Comparison of ENCODE assay signal across 16 mouse cellular contexts in genomic region chr14:86867143-86867542, GRCm38 (mm10).
A peak's percentile ranks its signal among the peaks of the same experiment; 100 is the strongest.
DNase-seq lines count a peak whose midpoint lies in the region; ATAC-seq and TF ChIP-seq lines count a peak whose summit lies in the region.
"Had no signal": no experiment of that assay in that cellular context is flagged by ENCODE, and none has a peak within 500 bp of the region (broad histone marks: within the 10 kb centered on the region; RNA-seq: fewer than 3 reads in every experiment).

No protein-coding gene starts in this region.

- H3K27ac ChIP-seq in midbrain, embryonic 13.5 days, result no peak overlapping the region
- H3K27ac ChIP-seq in midbrain, embryonic 11.5 days (ENCODE audit: low read depth, low read length), result no peak overlapping the region
- no peak overlapping the region for H3K27ac ChIP-seq in forebrain, postnatal 0 days (ENCODE audit: low read depth, low read length)
- H3K27ac ChIP-seq in neural tube, embryonic 14.5 days (ENCODE audit: low read depth, low read length), result no peak overlapping the region
- H3K27ac ChIP-seq in liver, embryonic 11.5 days (ENCODE audit: low read depth, low read length), result no peak overlapping the region
- H3K27ac ChIP-seq: neural tube, embryonic 12.5 days had no signal

- no peak overlapping the region for H3K9ac ChIP-seq in midbrain, embryonic 13.5 days (replicated peaks)
- no peak overlapping the region for H3K9ac ChIP-seq in midbrain, embryonic 11.5 days (ENCODE audit: low read length)
- H3K9ac ChIP-seq in forebrain, postnatal 0 days, result no peak overlapping the region
- no peak overlapping the region for H3K9ac ChIP-seq in neural tube, embryonic 14.5 days (replicated peaks; ENCODE audit: low read depth, low read length)
- H3K9ac ChIP-seq in liver, embryonic 11.5 days (ENCODE audit: low read depth, low read length), result no peak overlapping the region
- H3K9ac ChIP-seq: heart, embryonic 12.5 days; neural tube, embryonic 12.5 days had no signal

- ATAC-seq in midbrain, embryonic 13.5 days, result peak; percentile 66; the same call in 1 of the 2 replicates
- ATAC-seq in midbrain, embryonic 11.5 days (ENCODE audit: low FRiP score), result no peak
- peak; percentile 71 for ATAC-seq in forebrain, postnatal 0 days
- peak; percentile 84; the same call in 1 of the 2 replicates for ATAC-seq in neural tube, embryonic 14.5 days (ENCODE audit: low read depth)
- no peak for ATAC-seq in liver, embryonic 11.5 days (replicated peaks; ENCODE audit: low FRiP score)

- TF ChIP-seq CTCF in forebrain, postnatal 0 days (IDR thresholded peaks at IDR 0.05; ENCODE audit: low read depth), result no peak

- no peaks in the 10 kb centered on the region for H3K36me3 ChIP-seq in midbrain, embryonic 13.5 days
- no peaks in the 10 kb centered on the region for H3K36me3 ChIP-seq in midbrain, embryonic 11.5 days (ENCODE audit: control insufficient read depth, insufficient read depth, low read length)
- no peaks in the 10 kb centered on the region for H3K36me3 ChIP-seq in forebrain, postnatal 0 days (ENCODE audit: insufficient read depth)
- no peaks in the 10 kb centered on the region for H3K36me3 ChIP-seq in neural tube, embryonic 14.5 days (ENCODE audit: control insufficient read depth, insufficient read depth, low read length)
- H3K36me3 ChIP-seq in liver, embryonic 11.5 days (ENCODE audit: control insufficient read depth, insufficient read depth, low read length), result no peaks in the 10 kb centered on the region
- H3K36me3 ChIP-seq: heart, embryonic 12.5 days; neural tube, embryonic 12.5 days had no signal

- H3K4me2 ChIP-seq in midbrain, embryonic 13.5 days (replicated peaks), result no peak overlapping the region
- no peak overlapping the region for H3K4me2 ChIP-seq in midbrain, embryonic 11.5 days
- no peak overlapping the region for H3K4me2 ChIP-seq in forebrain, postnatal 0 days (ENCODE audit: low read depth)
- no peak overlapping the region for H3K4me2 ChIP-seq in neural tube, embryonic 14.5 days (ENCODE audit: low read depth, low read length)
- no peak overlapping the region for H3K4me2 ChIP-seq in liver, embryonic 11.5 days
- H3K4me2 ChIP-seq: heart, embryonic 12.5 days; neural tube, embryonic 12.5 days had no signal

- no peaks in the 10 kb centered on the region for H3K27me3 ChIP-seq in midbrain, embryonic 13.5 days
- H3K27me3 ChIP-seq in midbrain, embryonic 11.5 days (ENCODE audit: control insufficient read depth, insufficient read depth, low read length), result no peaks in the 10 kb centered on the region
- no peaks in the 10 kb centered on the region for H3K27me3 ChIP-seq in forebrain, postnatal 0 days (ENCODE audit: insufficient read depth, low read length)
- no peaks in the 10 kb centered on the region for H3K27me3 ChIP-seq in neural tube, embryonic 14.5 days (ENCODE audit: control insufficient read depth, insufficient read depth, low read length)
- no peaks in the 10 kb centered on the region for H3K27me3 ChIP-seq in liver, embryonic 11.5 days (replicated peaks; ENCODE audit: control insufficient read depth, insufficient read depth, low read length)
- H3K27me3 ChIP-seq: CH12.LX; heart, embryonic 12.5 days; neural tube, embryonic 12.5 days had no signal

- no peaks in the 10 kb centered on the region for H3K9me3 ChIP-seq in midbrain, embryonic 13.5 days
- no peaks in the 10 kb centered on the region for H3K9me3 ChIP-seq in midbrain, embryonic 11.5 days (ENCODE audit: control insufficient read depth, low read length)
- H3K9me3 ChIP-seq in forebrain, postnatal 0 days (ENCODE audit: low read length), result no peaks in the 10 kb centered on the region
- no peaks in the 10 kb centered on the region for H3K9me3 ChIP-seq in neural tube, embryonic 14.5 days (ENCODE audit: control insufficient read depth, low read length)
- no peaks in the 10 kb centered on the region for H3K9me3 ChIP-seq in liver, embryonic 11.5 days (ENCODE audit: control insufficient read depth, low read length)
- H3K9me3 ChIP-seq: heart, embryonic 12.5 days; neural tube, embryonic 12.5 days had no signal

- WGBS in midbrain, embryonic 13.5 days, result 25% methylated on average over 3 of the region's 3 CpGs
- WGBS in midbrain, embryonic 11.5 days, result 38% methylated on average over 3 of the region's 3 CpGs
- 20% methylated on average over 3 of the region's 3 CpGs for WGBS in forebrain, postnatal 0 days
- WGBS in neural tube, embryonic 14.5 days, result 43% methylated on average over 3 of the region's 3 CpGs
- 90% methylated on average over 3 of the region's 3 CpGs for WGBS in liver, embryonic 11.5 days

- H3K4me1 ChIP-seq in midbrain, embryonic 13.5 days (replicated peaks), result peaks cover 10% of the 10 kb centered on the region
- no peaks in the 10 kb centered on the region for H3K4me1 ChIP-seq in midbrain, embryonic 11.5 days (ENCODE audit: control insufficient read depth, insufficient read depth, low read length)
- H3K4me1 ChIP-seq in forebrain, postnatal 0 days (ENCODE audit: insufficient read depth), result 0 out of 2 replicates have a peak, but pooled peaks cover 6% of the 10 kb centered on the region
- no peaks in the 10 kb centered on the region for H3K4me1 ChIP-seq in neural tube, embryonic 14.5 days (ENCODE audit: control insufficient read depth, insufficient read depth, low read length)
- no peaks in the 10 kb centered on the region for H3K4me1 ChIP-seq in liver, embryonic 11.5 days (replicated peaks; ENCODE audit: control insufficient read depth, insufficient read depth, low read length)
- H3K4me1 ChIP-seq: heart, embryonic 12.5 days; neural tube, embryonic 12.5 days had no signal

- DNase-seq in cerebellum, postnatal 10 days, result peak; percentile 30 to 43
- DNase-seq in cerebellum, adult 11 months, result no peak
- no peak for DNase-seq in midbrain, embryonic 11.5 days (ENCODE audit: low spot score, missing footprints)
- DNase-seq in forebrain, postnatal 0 days, result peak; percentile 55
- no peak for DNase-seq in T-cell, adult 2 months (ENCODE audit: low spot score)
- DNase-seq in liver, embryonic 11.5 days (ENCODE audit: low spot score), result no peak
- DNase-seq: cerebellum, adult 8-10 months; gastrocnemius, postnatal 14 days; kidney, adult 8-10 months; kidney, postnatal 4 days; thymus, adult 2 months had no signal

- no peak overlapping the region for H3K4me3 ChIP-seq in midbrain, embryonic 13.5 days (replicated peaks)
- H3K4me3 ChIP-seq in midbrain, embryonic 11.5 days (ENCODE audit: low read depth, low read length), result no peak overlapping the region
- H3K4me3 ChIP-seq in forebrain, postnatal 0 days (ENCODE audit: low read depth, low read length), result no peak overlapping the region
- no peak overlapping the region for H3K4me3 ChIP-seq in neural tube, embryonic 14.5 days (ENCODE audit: low read depth, low read length)
- H3K4me3 ChIP-seq in liver, embryonic 11.5 days (ENCODE audit: low read depth, low read length), result no peak overlapping the region
- H3K4me3 ChIP-seq: heart, embryonic 12.5 days; neural tube, embryonic 12.5 days had no signal

Comparison
In these comparisons a context has a peak if more than half of its experiments do, and no peak if none do; other contexts are left out.
1. DNase-seq: peak in cerebellum, postnatal 10 days (2 of 2) and forebrain, postnatal 0 days (single experiment); none in cerebellum, adult 11 months (single experiment), midbrain, embryonic 11.5 days (single experiment), T-cell, adult 2 months (single experiment) and liver, embryonic 11.5 days (single experiment).
2. ATAC-seq: peak in midbrain, embryonic 13.5 days (single experiment), forebrain, postnatal 0 days (single experiment) and neural tube, embryonic 14.5 days (single experiment); none in midbrain, embryonic 11.5 days (single experiment) and liver, embryonic 11.5 days (single experiment).